In the genomic region with DNA sequence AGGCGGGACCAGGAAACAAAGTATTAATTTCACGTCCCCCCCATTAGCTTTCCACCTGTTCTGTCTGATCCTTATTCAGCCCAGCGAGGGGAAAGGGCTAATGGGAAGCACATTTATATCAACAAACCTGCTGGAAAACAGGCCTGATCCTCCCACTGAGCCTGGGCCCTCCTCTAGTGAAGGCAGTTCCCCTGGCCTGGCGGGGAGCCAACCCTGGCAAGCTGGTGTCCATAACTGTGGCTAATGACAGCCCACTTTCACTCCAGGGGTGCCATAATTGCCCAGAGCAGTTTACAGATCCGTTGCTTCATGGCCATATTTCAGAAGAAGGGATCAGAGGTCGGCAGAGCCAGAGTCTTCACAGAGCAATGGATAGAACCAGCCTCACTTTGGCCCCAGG, we compare ENCODE assay signal across 11 mouse cellular contexts.
DNase-seq lines count a peak whose midpoint lies in the region; ATAC-seq and TF ChIP-seq lines count a peak whose summit lies in the region.
"Had no signal": no experiment of that assay in that cellular context is flagged by ENCODE, and none has a peak within 500 bp of the region (broad histone marks: within the 10 kb centered on the region; RNA-seq: fewer than 3 reads in every experiment).

No protein-coding gene starts in this region.

- TF ChIP-seq EP300 in stomach, postnatal 0 days (optimal IDR thresholded peaks at IDR 0.05): no peak

- DNase-seq in right cerebral cortex, postnatal 4 days: peak; percentile 11
- no peak for DNase-seq in right cerebral cortex, postnatal 36 days (ENCODE audit: low spot score in 2 of 2)
- DNase-seq in embryonic facial prominence, embryonic 14.5 days (ENCODE audit: low spot score): peak; percentile 63
- peak; percentile 25 for DNase-seq in stomach, postnatal 0 days (ENCODE audit: low spot score)
- DNase-seq in heart, postnatal 10 days: no peak
- no peak for DNase-seq in urinary bladder, postnatal 14 days (ENCODE audit: low spot score)
- DNase-seq: adrenal gland, postnatal 36 days; layer of hippocampus, adult 9-11 months had no signal

- no peak overlapping the region for H3K9ac ChIP-seq in hindbrain, embryonic 16.5 days (ENCODE audit: low read depth, low read length)
- H3K9ac ChIP-seq in hindbrain, embryonic 13.5 days: no peak overlapping the region
- H3K9ac ChIP-seq in embryonic facial prominence, embryonic 14.5 days (ENCODE audit: low read depth, low read length): no peak overlapping the region
- no peak overlapping the region for H3K9ac ChIP-seq in stomach, postnatal 0 days (ENCODE audit: low read length)

- no peak for TF ChIP-seq CTCF in stomach, postnatal 0 days (IDR thresholded peaks at IDR 0.05; ENCODE audit: low read depth)

- no peaks in the 10 kb centered on the region; the same call in 1 of the 2 replicates for H3K9me3 ChIP-seq in hindbrain, embryonic 16.5 days (ENCODE audit: control insufficient read depth, low read length)
- no peaks in the 10 kb centered on the region for H3K9me3 ChIP-seq in hindbrain, embryonic 13.5 days
- H3K9me3 ChIP-seq in embryonic facial prominence, embryonic 14.5 days (ENCODE audit: control insufficient read depth, low read length): 0 out of 2 replicates have a peak, but pooled peaks cover 3% of the 10 kb centered on the region
- H3K9me3 ChIP-seq in stomach, postnatal 0 days (ENCODE audit: control insufficient read depth, low read length): no peaks in the 10 kb centered on the region

- H3K27me3 ChIP-seq in hindbrain, embryonic 16.5 days (replicated peaks; ENCODE audit: control insufficient read depth, insufficient read depth, low read length): no peaks in the 10 kb centered on the region
- no peaks in the 10 kb centered on the region for H3K27me3 ChIP-seq in hindbrain, embryonic 13.5 days
- H3K27me3 ChIP-seq in embryonic facial prominence, embryonic 14.5 days (replicated peaks; ENCODE audit: control insufficient read depth, insufficient read depth, low read length): no peaks in the 10 kb centered on the region
- H3K27me3 ChIP-seq in stomach, postnatal 0 days (ENCODE audit: control insufficient read depth, insufficient read depth, low read length): no peaks in the 10 kb centered on the region

- H3K4me3 ChIP-seq in hindbrain, embryonic 16.5 days (ENCODE audit: low read length): no peak overlapping the region
- no peak overlapping the region for H3K4me3 ChIP-seq in hindbrain, embryonic 13.5 days
- H3K4me3 ChIP-seq in embryonic facial prominence, embryonic 14.5 days (ENCODE audit: low read depth, low read length): no peak overlapping the region
- no peak overlapping the region for H3K4me3 ChIP-seq in stomach, postnatal 0 days (ENCODE audit: low read depth, low read length)

- no peak overlapping the region for H3K4me2 ChIP-seq in hindbrain, embryonic 16.5 days (ENCODE audit: low read length)
- H3K4me2 ChIP-seq in hindbrain, embryonic 13.5 days: no peak overlapping the region
- no peak overlapping the region for H3K4me2 ChIP-seq in embryonic facial prominence, embryonic 14.5 days (ENCODE audit: low read depth, low read length)
- H3K4me2 ChIP-seq in stomach, postnatal 0 days (replicated peaks; ENCODE audit: low read depth): no peak overlapping the region
- H3K4me2 ChIP-seq: heart, embryonic 11.5 days had no signal

- no peak overlapping the region for H3K27ac ChIP-seq in hindbrain, embryonic 16.5 days (ENCODE audit: low read depth, low read length)
- no peak overlapping the region for H3K27ac ChIP-seq in hindbrain, embryonic 13.5 days
- no peak overlapping the region for H3K27ac ChIP-seq in embryonic facial prominence, embryonic 14.5 days (replicated peaks; ENCODE audit: low read depth, low read length)
- no peak overlapping the region for H3K27ac ChIP-seq in stomach, postnatal 0 days (replicated peaks)

- peak; percentile 30; the same call in 1 of the 2 replicates for ATAC-seq in hindbrain, embryonic 16.5 days
- no peak for ATAC-seq in hindbrain, embryonic 13.5 days (ENCODE audit: low FRiP score)
- peak; percentile 77; the same call in 1 of the 2 replicates for ATAC-seq in embryonic facial prominence, embryonic 14.5 days (ENCODE audit: low read depth)
- no peak for ATAC-seq in stomach, postnatal 0 days (ENCODE audit: low FRiP score, low TSS enrichment)

- no peaks in the 10 kb centered on the region for H3K4me1 ChIP-seq in hindbrain, embryonic 16.5 days (ENCODE audit: control insufficient read depth, insufficient read depth, low read depth, low read length)
- H3K4me1 ChIP-seq in hindbrain, embryonic 13.5 days (replicated peaks): peaks cover 3% of the 10 kb centered on the region; the same call in 1 of the 2 replicates
- 0 out of 2 replicates have a peak, but pooled peaks cover 8% of the 10 kb centered on the region for H3K4me1 ChIP-seq in embryonic facial prominence, embryonic 14.5 days (ENCODE audit: control insufficient read depth, insufficient read depth, low read length)
- no peaks in the 10 kb centered on the region for H3K4me1 ChIP-seq in stomach, postnatal 0 days (replicated peaks; ENCODE audit: control insufficient read depth, insufficient read depth)

- no peaks in the 10 kb centered on the region for H3K36me3 ChIP-seq in hindbrain, embryonic 16.5 days (ENCODE audit: control insufficient read depth, insufficient read depth, low read length)
- H3K36me3 ChIP-seq in hindbrain, embryonic 13.5 days: no peaks in the 10 kb centered on the region
- H3K36me3 ChIP-seq in embryonic facial prominence, embryonic 14.5 days (ENCODE audit: control insufficient read depth, insufficient read depth, low read length): no peaks in the 10 kb centered on the region
- no peaks in the 10 kb centered on the region for H3K36me3 ChIP-seq in stomach, postnatal 0 days (ENCODE audit: control insufficient read depth, insufficient read depth, low read length)

- 52% methylated on average over 6 of the region's 6 CpGs for WGBS in hindbrain, embryonic 16.5 days
- 58% methylated on average over 6 of the region's 6 CpGs for WGBS in hindbrain, embryonic 13.5 days
- 30% methylated on average over 6 of the region's 6 CpGs for WGBS in embryonic facial prominence, embryonic 14.5 days
- 49% methylated on average over 6 of the region's 6 CpGs for WGBS in stomach, postnatal 0 days

- intact Hi-C loops in heart, postnatal 10 days (cut with DNase I): no loop called here

Comparison
In these comparisons a context has a peak if more than half of its experiments do, and no peak if none do; other contexts are left out.
1. ATAC-seq: peak in hindbrain, embryonic 16.5 days (single experiment) and embryonic facial prominence, embryonic 14.5 days (single experiment); none in hindbrain, embryonic 13.5 days (single experiment) and stomach, postnatal 0 days (single experiment).
2. DNase-seq: peak in right cerebral cortex, postnatal 4 days (single experiment), embryonic facial prominence, embryonic 14.5 days (single experiment) and stomach, postnatal 0 days (single experiment); none in right cerebral cortex, postnatal 36 days (0 of 2), heart, postnatal 10 days (0 of 2) and urinary bladder, postnatal 14 days (single experiment).